Mouse (Mus musculus) heart, postnatal 25 days (tissue): ENCODE results near the gene Cep128. TPM values are rescaled to one million over a fixed set of nuclear protein-coding genes. Genes with fewer than 3 reads are reported as not detected.
"Not testable (repeated sequence)": the region's sequence is repeated elsewhere in the genome, so short reads cannot be mapped to it uniquely, and the experiment has no call there.

Experiments used
- DNase-seq: peaks from one replicate; pipeline ENCODE4 v3.0.0; 2022; ENCODE audit warnings: low spot score
- intact Hi-C: fragments of 180-260 bp; cut with DNase I; formaldehyde crosslinking; loops from one replicate; pipeline ENCODE4 v1.15.1; 2025
- microRNA-seq: library from miRNA; unstranded; fragments of <30 nt; microRNA quantifications from one replicate; pipeline ENCODE4 v1.2.0, GENCODE M21; 2022
- total RNA-seq, 2 experiments: library from RNA; stranded (reverse); gene quantifications; 2 replicates each; pipeline ENCODE4 v1.2.3; 2021

Cep128 gene
- total RNA-seq, 2 experiments from 2014 or later = 8.3 to 9.1 TPM

DNA sequence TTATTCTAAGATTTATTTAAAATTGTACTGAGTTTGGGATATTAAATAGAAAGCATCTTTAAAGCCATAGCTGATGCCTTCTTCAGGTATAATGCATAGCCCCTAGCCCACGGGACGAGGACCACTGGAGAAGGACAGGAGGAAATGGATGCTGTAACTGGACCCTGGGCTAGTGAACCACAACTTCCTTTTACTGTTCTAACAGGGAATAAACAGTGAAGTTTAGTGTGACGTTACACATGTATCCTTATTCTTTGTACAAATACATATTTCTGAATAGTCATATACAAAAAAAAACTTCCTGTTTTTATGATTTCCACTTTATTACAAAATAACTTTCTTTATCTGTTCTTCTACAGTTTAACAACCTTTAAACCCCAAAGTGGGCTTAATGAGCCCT, 376.0 kb downstream of the Cep128 start:
- intact Hi-C loops = no loop called here
- DNase-seq = no peak

GRCm38 (mm10) chr12:90997539-90997938, 386.7 kb downstream of the Cep128 start:
- intact Hi-C loops = no loop called here
- no peak for DNase-seq

DNA sequence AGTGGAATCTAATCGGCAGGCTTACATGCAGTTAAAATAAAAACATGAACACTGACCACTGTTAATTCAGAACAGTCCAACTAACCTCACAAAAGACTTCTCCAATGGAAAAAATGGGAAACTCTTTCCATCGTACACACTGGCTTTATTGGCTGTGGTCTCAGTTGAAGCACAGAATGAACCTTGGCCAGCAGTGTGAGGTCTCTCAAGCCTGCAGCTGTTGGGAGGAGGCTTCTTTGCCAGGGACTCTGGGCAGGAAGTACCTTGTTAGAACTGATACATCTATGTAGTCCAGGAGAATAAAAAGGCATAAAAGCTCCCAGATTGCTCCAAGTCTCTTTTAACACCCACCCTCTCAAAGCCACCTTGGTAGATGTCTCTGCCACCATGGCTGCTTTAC, 390.9 kb downstream of the Cep128 start:
- intact Hi-C loops = no loop called here
- no peak for DNase-seq

GRCm38 (mm10) chr12:90987782-90988181, 396.4 kb downstream of the Cep128 start:
- no peak for DNase-seq
- intact Hi-C loops = no loop called here

- intact Hi-C loops = no loop called here
- no peak for DNase-seq
These were observed 396.9 kb downstream of the Cep128 start for GRCm38 (mm10) chr12:90987259-90987658.

DNA sequence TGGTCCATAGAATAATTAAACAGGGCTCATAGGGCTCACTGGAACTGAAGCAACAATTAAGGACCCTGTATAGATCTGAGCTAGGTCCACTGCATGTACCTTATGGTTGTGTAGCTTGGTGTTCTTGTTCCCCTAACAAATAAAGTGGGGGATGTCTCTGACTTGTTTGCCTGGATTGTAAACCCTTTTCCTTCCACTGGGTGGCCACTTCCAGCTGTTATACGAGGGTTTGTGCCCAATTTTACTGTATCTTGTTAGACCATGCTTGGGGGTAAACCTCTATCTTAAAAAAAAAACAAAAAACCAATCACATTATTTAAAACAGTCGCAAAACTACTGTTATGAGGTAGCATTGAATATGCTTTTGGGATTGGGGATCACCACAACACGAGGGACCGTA, 402.2 kb downstream of the Cep128 start:
- intact Hi-C loops = no loop called here
- no peak for DNase-seq

DNA sequence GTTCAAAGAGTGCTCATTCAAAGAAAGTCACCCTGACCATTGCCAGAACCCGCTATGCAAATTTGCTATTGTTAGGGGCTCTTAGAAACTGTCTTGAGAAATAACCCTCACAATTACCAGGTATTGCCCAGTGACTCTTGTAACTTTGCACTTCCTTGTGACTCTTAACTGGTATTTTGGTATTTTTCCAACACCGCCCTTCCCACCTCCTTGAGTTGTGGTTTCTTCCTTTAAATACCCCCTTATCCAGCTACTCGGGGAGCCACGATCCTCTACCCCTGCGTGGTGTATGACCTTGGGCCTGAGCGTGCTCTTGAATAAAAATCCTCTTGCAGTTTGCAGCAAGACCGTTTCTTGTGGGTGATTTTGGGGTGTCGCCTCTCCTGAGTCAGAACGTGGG, 407.8 kb downstream of the Cep128 start:
- intact Hi-C loops, DNase-seq: not testable (repeated sequence)

DNA sequence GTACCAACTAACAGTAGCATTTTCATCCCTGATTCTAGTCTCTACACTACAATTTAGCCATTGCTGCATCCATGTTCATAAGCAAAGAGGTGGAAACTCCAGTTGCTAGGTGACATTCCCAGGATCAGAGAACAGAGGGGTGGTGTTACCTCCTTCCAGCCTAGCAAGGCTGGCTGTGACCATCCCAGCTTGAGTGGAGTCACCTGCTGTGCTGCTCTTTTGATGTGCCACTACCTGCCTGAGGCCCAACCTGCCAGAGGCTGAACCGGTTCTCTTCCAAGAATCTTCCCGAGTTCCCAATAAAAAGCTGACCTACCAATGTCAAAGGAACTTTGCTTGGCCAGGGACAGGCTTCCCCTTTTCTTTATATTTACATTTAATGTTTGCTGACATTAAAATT, 408.8 kb downstream of the Cep128 start:
- intact Hi-C loops = no loop called here
- DNase-seq = no peak

DNA sequence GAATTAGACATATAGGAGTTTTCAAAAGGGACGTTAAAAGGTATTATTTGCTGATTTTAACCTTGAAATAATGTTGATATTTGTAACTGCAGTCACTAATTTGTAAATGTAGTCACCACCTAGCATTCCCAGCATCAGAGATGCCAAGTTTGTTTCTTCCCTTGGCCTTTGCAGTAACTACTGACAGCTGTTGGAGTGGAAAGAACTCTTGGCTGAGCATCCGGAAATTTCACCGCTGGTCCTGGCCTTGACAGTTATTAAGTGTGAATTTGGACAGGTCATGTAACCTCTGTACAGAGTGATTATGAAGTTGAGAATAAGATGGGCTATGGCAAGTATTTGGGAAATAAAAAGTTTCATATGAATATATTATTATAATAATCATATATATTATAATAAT, 413.1 kb downstream of the Cep128 start:
- intact Hi-C loops = no loop called here
- DNase-seq = peak; percentile 4

DNA sequence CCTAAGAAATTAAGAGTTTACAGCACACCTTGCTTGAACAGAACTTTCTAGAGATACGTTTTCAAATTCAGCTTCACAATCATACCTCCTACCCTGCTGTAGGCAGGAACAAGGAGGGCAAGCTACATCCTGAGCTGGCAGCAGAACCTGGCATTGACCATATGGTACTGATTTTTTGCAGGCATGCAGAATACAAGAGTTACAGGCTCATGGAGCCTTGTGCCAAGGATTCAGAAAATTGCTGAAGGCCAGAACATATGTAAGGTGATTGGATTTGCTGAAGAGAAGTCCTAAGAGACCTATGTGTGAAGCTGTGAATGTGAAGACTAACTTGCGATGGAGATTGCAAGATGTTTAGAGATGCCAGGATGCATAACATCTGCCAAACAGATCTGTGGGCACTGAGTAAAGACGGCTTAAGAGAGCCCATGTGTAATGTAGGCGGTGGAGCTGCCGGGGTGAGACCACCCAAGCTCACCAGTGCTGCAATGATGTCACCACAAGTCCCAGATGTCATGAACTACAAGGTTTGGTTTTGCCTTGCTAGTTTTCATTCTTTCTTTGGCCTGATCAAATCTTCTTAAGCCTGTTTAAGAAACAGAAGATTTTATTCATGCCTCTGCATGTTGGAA, 422.7 kb downstream of the Cep128 start:
- intact Hi-C loops = no loop called here
- no peak for DNase-seq

DNA sequence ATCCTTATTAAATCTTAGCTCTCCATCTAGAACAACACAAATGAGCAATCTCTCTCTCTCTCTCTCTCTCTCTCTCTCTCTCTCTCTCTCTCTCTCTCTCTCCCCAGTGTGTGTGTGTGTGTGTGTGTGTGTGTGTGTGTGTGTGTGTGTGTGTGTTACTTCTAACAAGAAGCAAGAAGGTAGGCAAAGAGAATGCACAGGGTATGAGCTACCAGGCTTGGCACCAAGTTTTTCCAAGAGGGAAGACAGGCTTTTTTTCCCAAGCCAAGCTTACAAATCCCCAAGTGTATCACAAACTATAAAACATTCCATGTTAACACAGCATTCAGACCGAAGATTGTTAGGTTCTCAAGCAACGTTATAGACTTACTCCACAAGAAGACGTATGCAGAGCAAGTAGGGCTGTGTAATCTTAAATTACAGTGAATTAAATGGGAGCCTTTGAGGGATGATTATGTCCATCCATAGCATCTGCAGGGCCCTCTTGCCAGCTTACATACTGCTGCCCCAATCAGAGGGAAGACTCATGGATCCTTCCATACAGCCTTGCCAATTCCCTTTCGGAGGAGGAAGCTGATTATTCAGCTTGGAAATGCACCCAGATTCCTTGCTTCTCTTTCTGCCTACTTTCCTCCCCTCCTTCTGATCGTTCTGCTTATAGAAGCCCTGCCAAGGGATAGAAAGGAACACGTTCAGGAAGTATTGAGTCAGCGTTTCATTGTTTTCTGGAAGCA, 429.3 kb downstream of the Cep128 start:
- no peak for DNase-seq
- intact Hi-C loops = no loop called here

Small RNAs within 50 kb of the gene (microRNA-seq; reads per million reads assigned to microRNA genes)
- not detected for gene Gm44370

Other genes starting within 250 kb of the Cep128 start
- gene Tshr, start 154 bp upstream of the Cep128 start, total RNA-seq = under 1 TPM; 0.05 to 0.36 TPM
- 10 to 100 TPM; 24.7 to 27.4 TPM for gene Gtf2a1, start 206.1 kb upstream of the Cep128 start, total RNA-seq